Mouse (Mus musculus) liver, embryonic 14.5 days (tissue): Measurements from ENCODE around the gene Gm12184. TPM values are rescaled to one million over a fixed set of nuclear protein-coding genes. Genes with fewer than 3 reads are reported as not detected.
A peak's percentile ranks its signal among the peaks of the same experiment; 100 is the strongest.

Source experiments
- ATAC-seq: fragments of 200-750 bp; cut with Nextera tagmentation; 2 replicates; pipeline ENCODE4 v1.8.0; 2017; ENCODE audit warnings: moderate number of reproducible peaks, mild to moderate bottlenecking, moderate library complexity; ENCODE audit not compliant: insufficient read depth
- DNase-seq, 3 experiments: peaks; one replicate each; pipeline ENCODE4 v3.0.0-alpha.2; 2012 to 2013; ENCODE audit warnings: low read depth in 3 of 3, low spot score in 3 of 3
- H3K27ac ChIP-seq: fragments of 300-500 bp; sonication (generic); 2 replicates; pipeline ENCODE4 v1.5.1; 2014; ENCODE audit warnings: moderate library complexity, mild to moderate bottlenecking, control low read depth, inconsistent platforms
- H3K27me3 ChIP-seq: fragments of 300-500 bp; sonication (generic); 2 replicates; pipeline ENCODE4 v1.6.1; 2014; ENCODE audit warnings: mild to moderate bottlenecking, low read length, moderate library complexity; ENCODE audit not compliant: control insufficient read depth, insufficient read depth
- H3K36me3 ChIP-seq: fragments of 300-500 bp; sonication (generic); replicated peaks from 2 replicates; pipeline ENCODE4 v1.6.1; 2014; ENCODE audit warnings: low read depth; ENCODE audit not compliant: control insufficient read depth, insufficient read depth
- H3K4me1 ChIP-seq, 2 experiments: fragments of 200-500 bp in 1 of 2; fragments of 300-500 bp in 1 of 2; sonication (generic) in 1 of 2; replicated peaks; 2 replicates each; pipeline ENCODE4 v1.6.1; 2012 to 2014; ENCODE audit warnings: antibody characterized with exemption in 1 of 2, inconsistent platforms in 1 of 2, low read length in 1 of 2; ENCODE audit not compliant: control insufficient read depth in 2 of 2, insufficient read depth in 2 of 2
- H3K4me2 ChIP-seq: fragments of 300-500 bp; sonication (generic); 2 replicates; pipeline ENCODE4 v1.6.1; 2014; ENCODE audit warnings: low read depth, mild to moderate bottlenecking, control low read depth, moderate library complexity
- H3K4me3 ChIP-seq, 2 experiments: fragments of 200-500 bp in 1 of 2; fragments of 300-500 bp in 1 of 2; sonication (generic) in 1 of 2; 2 replicates each; pipeline ENCODE4 v1.5.1; 2012 to 2014; ENCODE audit warnings: low read depth in 2 of 2, low read length in 2 of 2, mild to moderate bottlenecking in 2 of 2, control low read depth in 1 of 2, inconsistent platforms in 1 of 2, moderate library complexity in 1 of 2; ENCODE audit not compliant: insufficient read depth in 1 of 2
- H3K9ac ChIP-seq: fragments of 300-500 bp; sonication (generic); replicated peaks from 2 replicates; pipeline ENCODE4 v1.6.1; 2014; ENCODE audit warnings: mild to moderate bottlenecking, control low read depth, moderate library complexity
- H3K9me3 ChIP-seq: fragments of 300-500 bp; sonication (generic); 2 replicates; pipeline ENCODE4 v1.6.1; 2016; ENCODE audit warnings: low read length, mixed read lengths; ENCODE audit not compliant: control insufficient read depth
- CTCF ChIP-seq: IDR thresholded peaks from 2 replicates; pipeline ENCODE4 v1.5.1; 2016; ENCODE audit warnings: antibody characterized with exemption, low read depth, control low read depth
- EP300 ChIP-seq: IDR thresholded peaks from 2 replicates; pipeline ENCODE4 v1.6.1; 2016; ENCODE audit warnings: antibody characterized with exemption, low read depth
- WGBS: fragments of 180-500 bp; shearing (Covaris S2); extraction: QIAGEN DNeasy Blood & Tissue Kit; methylation state at CpG from one replicate; pipeline ENCODE4 v1.1.7; 2014; ENCODE audit not compliant: insufficient replicate concordance; 5-methylcytosine and 5-hydroxymethylcytosine counted together
- polyA plus RNA-seq, 2 experiments: library from polyadenylated mRNA; depleted of rRNA in 1 of 2; stranded (reverse) in 1 of 2; unstranded in 1 of 2; fragments of >200 nt; fragmentation: Nextera tagmentation in 1 of 2; extraction: Ambion mirVana in 1 of 2; gene quantifications; 2 replicates each; pipeline versions ENCODE4 v1.2.1 to v1.2.3; 2012 to 2014

The Gm12184 gene
- polyA plus RNA-seq, 2 experiments = 1.6 to 12.4 TPM

DNA sequence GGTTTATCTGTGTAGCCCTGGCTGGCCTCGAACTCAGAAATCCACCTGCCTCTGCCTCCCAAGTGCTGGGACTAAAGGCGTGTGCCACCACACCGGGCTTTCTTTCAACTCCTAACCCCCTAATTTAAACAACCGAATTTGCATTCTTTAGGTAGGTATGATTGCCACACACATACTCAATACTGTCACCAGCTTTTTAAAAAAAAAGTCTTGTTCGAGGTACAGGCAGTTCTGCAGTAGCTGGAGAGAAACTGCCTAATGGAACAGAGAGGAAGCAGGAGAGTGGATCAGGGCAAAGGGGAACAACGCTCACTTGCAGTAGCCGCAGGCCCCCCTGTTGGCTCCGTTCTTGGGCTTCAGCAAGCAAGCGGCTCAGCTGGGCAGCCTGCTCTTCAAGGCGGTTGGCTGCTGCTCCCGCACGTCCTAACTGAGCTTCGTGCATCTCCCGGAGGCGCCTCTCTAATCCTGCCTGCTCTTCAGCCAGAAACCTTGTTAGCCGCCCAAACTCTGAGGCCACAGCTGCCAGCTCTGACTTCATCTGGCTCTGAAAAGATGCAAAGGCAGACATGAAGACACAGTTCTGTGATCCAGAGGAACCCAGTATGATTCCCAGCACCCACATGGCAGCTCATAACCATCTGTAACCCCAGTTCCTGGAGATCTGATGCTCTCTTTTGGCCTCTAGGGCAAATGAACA is 17.6 kb downstream of the Gm12184 start:
- no peak overlapping the region for H3K9ac ChIP-seq
- no peaks in the 10 kb centered on the region for H3K27me3 ChIP-seq
- no peak overlapping the region for H3K4me2 ChIP-seq
- DNase-seq (no peak), ATAC-seq (no peak)
- no peaks in the 10 kb centered on the region for H3K4me1 ChIP-seq
- H3K4me3 ChIP-seq = no peak overlapping the region
- H3K9me3 ChIP-seq = no peaks in the 10 kb centered on the region
- H3K27ac ChIP-seq = no peak overlapping the region
- peaks cover 65% of the 10 kb centered on the region for H3K36me3 ChIP-seq
- WGBS = 70% methylated on average over 16 of the region's 16 CpGs
- TF ChIP-seq CTCF (no peak), EP300 (no peak)

DNA sequence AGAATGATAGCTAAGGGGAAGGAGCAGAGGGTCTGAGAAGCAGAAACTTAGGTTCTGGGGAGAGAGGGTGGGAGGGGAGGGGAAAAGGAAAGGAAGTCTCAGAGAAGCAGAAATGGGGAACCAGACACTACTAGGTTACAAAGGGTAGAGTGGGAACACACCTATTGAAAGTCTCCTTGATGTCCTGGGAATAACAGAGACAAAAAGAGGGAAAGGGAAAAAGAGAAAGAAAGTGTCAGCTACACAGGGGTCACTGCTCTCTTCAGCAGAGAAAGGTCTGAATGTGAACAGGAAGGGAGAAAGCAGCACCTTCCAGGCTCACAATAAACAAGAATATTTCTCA is 18.2 kb downstream of the Gm12184 start:
- DNase-seq (no peak), ATAC-seq (no peak)
- Histone ChIP-seq H3K36me3 (peaks cover 71% of the 10 kb centered on the region), H3K9ac (no peak overlapping the region; the same call in 1 of the 2 replicates), H3K27ac (no peak overlapping the region), H3K9me3 (no peaks in the 10 kb centered on the region), H3K27me3 (no peaks in the 10 kb centered on the region), H3K4me2 (no peak overlapping the region), H3K4me1 (peaks cover 0 to under 1% of the 10 kb centered on the region in 2 experiments; a peak in 2 of 4 replicates), H3K4me3 (no peak overlapping the region)
- TF ChIP-seq CTCF (no peak), EP300 (no peak)

DNA sequence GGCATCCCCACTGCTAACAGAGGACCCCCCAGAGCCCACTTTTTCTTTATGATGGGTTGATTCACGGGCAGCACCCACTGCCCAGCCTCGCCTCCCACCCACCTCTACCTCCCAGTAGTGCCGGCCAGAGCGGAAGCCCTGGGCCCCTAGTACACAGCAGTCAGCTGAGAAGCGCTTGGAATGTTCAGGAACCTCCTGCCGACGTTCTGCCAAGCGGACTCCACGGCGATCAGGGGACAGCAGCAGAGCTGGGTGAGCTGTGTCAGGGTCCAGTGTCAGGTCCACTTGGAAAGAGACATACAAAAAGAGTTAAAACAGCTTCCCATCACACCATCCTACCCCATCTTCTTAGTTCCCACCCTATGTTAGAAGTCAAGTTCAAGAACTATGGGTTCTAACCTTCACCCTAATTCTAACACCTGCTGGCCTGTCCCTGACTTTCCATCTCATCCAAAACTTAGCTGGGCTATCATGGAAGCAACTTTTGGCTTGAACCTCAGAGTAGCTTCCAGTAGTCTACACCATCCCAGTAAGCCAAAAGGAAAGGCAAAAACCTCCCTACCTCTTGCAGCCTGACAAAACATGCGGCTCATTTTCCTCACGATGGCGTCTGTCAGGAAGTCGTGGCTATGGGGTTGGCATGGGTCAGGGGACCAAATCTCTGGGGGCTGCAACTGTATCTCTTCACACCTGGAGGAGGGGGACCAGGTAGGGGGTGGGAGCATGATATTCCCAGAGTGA is 18.7 kb downstream of the Gm12184 start:
- Histone ChIP-seq H3K9ac (no peak overlapping the region; the same call in 1 of the 2 replicates), H3K27ac (no peak overlapping the region), H3K27me3 (no peaks in the 10 kb centered on the region), H3K4me1 (peaks cover 0 to 4% of the 10 kb centered on the region in 2 experiments; a peak in 3 of 4 replicates), H3K4me3 (no peak overlapping the region), H3K4me2 (no peak overlapping the region), H3K36me3 (peaks cover 77% of the 10 kb centered on the region), H3K9me3 (no peaks in the 10 kb centered on the region)
- no peak for TF ChIP-seq CTCF
- ATAC-seq (peak; percentile 24; the same call in 1 of the 2 replicates), DNase-seq (no peak)
- 52% methylated on average over 14 of the region's 14 CpGs for WGBS

DNA sequence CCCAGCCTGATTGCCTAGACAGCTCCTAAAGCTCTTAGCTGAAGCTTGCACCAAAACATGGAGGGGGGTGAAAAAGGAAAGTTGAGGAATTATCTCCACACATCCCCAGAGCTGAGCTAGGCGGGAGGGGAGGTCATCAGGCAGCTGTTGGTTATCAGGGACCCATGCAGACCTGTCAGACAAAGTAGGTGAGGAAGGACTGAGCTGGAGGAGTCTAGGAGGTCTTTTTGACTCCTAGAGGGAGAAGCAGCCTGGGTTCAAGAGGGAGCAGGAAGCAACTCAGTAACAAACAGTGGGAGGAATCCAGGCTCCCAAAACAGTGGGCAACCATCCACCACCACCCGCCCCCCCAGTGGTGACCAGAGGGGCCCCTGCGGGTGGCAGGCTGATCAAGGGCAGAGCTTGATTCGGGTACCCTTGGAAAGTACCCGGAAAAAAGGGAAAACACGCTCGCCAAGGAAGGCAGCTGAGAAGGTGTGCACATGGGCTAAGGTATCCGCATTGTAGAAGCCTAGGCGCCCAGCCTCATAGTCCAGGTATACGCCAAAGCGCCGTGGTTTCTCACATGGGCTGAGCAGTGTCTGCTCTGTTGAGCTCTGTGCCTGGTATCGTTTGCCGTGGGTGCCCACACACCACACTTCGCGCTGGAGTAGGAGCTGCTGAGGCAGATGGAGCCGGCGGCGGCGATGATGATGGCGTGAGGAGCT is 19.4 kb downstream of the Gm12184 start:
- peak; percentile 64 for ATAC-seq
- H3K4me3 ChIP-seq = no peak overlapping the region
- no peak overlapping the region for H3K4me2 ChIP-seq
- H3K27me3 ChIP-seq = no peaks in the 10 kb centered on the region
- 49% methylated on average over 21 of the region's 21 CpGs for WGBS
- H3K36me3 ChIP-seq = peaks cover 80% of the 10 kb centered on the region
- H3K9me3 ChIP-seq = no peaks in the 10 kb centered on the region
- H3K9ac ChIP-seq = no peak overlapping the region
- TF ChIP-seq EP300 = no peak
- TF ChIP-seq CTCF = no peak
- no peak overlapping the region for H3K27ac ChIP-seq
- peaks cover 0 to 8% of the 10 kb centered on the region in 2 experiments for H3K4me1 ChIP-seq
- DNase-seq = no peak

DNA sequence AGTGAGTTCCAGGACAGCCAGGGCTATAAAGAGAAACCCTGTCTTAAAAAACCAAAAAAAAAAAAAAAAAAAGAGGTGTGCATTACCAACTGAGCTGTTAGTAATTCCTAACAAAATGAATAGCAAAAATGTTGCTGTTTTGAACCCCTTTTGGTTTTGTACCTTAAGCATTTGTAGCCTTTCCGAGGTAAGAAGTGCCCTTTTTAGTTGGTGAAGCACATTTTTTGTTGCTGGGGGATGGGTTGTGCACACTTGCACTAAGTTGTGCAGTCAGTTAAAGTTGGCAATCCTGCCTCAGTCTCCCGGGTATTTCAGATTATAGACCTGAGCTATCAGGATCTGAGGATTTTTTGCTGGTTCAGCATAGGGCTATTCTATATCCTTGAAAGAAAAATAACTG is 21.5 kb downstream of the Gm12184 start:
- no peak for ATAC-seq
- no peaks in the 10 kb centered on the region for H3K27me3 ChIP-seq
- no peak overlapping the region for H3K9ac ChIP-seq
- no peak for TF ChIP-seq EP300
- no peak for TF ChIP-seq CTCF
- H3K9me3 ChIP-seq = no peaks in the 10 kb centered on the region
- H3K4me2 ChIP-seq = no peak overlapping the region
- no peak overlapping the region for H3K4me3 ChIP-seq
- DNase-seq = no peak
- H3K27ac ChIP-seq = no peak overlapping the region
- peaks cover 0 to 14% of the 10 kb centered on the region in 2 experiments for H3K4me1 ChIP-seq
- 69% methylated on average over 2 of the region's 2 CpGs for WGBS
- H3K36me3 ChIP-seq = peaks cover 76% of the 10 kb centered on the region
